Mouse (Mus musculus): ENCODE results near the gene Ggt6.

Gene Ggt6

DNA sequence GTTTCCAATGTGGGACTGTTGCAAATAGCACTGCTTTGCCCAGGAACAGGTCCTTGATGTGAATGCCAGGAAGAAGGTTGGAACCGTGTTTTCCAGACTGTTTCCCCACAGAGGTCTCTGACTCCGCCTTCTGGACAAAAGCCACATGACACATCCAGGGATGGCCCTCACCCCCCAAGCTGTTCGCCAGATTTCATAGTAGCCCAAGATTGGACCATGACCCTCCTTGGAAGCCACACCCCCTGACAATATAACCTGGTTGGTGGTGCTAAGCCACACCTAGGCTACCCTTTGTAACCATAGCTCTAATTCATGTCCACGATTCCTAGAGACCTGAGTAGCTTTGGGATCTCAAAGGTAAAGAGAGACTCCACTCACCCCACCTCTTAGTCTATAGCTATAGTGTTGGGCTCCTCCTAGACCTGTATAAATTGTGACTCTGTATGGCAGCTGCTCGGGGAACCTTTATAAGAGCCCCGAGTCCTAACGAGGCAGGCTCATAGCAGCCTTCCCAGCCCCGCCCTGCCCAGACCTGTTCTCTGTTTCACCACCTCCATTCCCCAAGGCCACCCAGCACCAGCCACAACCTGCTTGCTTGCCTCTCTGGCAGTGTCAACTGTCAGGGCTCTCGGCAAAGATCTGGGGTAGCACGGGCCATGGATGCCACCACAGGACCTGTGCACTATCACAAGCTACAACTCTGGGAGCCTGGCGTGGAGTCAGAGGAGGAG lies at the start of gene Ggt6:
TSS of gene Ggt6 (plus strand) at position 564 of the 731 bp plus-strand sequence.
- DNase-seq (ENCODE audit: low read depth, low spot score) = no peak

DNA sequence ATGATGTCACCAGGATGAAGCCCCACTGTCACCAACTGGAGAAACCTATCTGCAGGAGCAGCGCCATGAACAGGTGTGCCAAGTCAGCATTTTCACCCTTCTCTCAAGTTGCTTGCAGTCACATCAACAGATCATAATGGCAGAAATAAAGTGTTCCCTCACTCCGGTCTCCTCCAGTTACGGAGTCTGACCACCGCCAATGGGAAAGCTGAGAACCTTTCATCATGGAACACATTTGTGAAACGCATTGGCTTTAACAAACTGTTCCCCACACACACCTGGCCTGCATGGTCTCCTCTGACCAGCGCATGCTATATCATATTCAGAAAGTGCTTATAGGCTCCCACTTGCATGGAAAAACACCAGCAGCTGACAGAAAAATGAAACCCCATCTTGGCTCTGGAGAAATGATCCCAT lies 47.2 kb upstream of the Ggt6 start:
- DNase-seq (ENCODE audit: low read depth, low spot score) = no peak

DNA sequence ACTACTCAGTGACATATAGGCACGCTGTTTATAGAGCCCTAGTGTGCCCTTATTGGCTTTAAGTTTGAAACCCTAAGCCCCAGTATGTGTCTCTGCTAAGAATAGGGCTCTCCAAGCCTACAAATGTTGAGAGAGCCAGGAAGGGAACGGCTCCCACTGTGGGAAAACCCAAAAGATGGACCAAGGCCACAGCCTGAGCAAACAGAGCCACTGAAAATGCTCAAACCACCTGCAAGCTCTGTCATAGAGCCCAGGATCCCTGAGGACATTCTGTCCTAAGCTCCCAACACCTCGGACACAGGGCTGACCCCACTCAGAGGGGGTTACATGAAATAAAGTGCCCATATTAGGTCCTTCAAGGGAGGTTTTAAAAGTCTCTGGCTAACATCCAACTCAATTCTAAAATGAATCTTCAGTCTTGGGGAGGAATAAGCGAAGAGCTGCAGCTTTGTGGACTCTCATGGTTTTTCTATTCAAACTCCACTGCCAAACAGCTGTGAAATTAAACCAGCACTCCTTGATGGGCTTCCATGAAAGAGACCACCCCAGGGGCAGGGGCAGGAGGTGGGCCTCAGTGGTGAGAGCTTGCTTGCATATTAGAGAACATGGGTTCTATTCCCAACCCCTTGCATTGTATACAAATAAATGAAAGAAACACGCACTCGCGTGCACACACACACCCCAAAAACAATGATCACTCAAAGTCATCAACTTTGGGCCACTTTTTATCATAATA lies 45.8 kb upstream of the Ggt6 start:
- no peak for DNase-seq (ENCODE audit: low read depth, low spot score)

DNA sequence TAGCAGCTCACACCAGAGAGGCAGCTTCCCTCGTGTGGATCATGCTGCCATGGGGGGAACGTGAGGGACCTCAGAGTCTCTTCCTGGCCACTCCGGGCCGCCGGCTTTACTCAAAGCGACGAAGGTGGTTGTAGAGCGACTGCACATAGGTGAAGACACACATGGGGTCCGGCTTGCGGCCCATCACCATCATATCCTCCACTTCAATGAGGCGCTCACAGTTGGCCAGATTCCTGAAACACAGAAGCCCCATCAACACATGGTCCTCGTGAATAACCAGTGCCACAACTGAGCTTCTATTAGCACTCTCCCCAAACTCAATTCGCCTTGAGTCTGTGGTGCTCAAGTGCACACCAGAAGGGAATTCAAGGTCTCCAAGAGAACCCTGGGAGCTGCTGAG lies 44.1 kb upstream of the Ggt6 start:
- no peak for DNase-seq (ENCODE audit: low read depth, low spot score)

DNA sequence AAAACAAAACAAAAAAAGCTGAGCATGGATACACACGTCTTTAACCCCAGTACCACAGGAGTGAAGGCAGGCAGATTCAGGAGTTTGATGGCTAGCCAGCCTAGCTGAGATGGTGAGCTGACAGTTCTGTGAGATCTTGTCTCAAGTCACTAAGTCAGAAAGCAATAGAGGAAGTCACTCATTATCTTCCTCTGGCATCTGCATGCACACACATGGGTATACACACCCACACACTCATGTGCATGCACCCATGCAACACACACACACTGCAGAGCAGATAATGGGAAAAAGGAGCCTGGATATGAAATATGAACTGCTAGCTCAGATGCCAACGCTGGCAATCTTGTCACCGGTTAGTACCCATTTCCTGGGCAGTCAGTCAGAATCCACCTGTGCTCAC lies 42.1 kb upstream of the Ggt6 start:
- no peak for DNase-seq (ENCODE audit: low read depth, low spot score)

DNA sequence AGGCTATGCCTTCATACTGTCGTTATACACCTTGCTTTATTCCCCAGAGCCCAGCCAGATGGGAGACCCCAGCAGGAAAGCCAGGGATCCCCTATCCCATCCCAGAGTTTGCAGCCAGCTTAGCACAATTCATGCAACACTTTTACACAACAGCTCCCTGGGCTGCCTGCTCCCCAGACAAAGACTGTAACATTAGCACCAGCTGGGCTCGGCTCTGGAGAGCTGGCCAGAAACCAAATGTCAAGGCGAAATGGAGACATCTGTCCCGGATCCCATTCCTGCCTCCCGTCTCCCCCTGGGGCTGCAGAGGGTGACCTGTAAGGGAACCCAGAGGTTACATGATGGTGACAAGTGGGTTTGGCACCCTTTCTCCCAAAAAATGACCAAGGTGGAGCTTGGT lies 41.7 kb upstream of the Ggt6 start:
- no peak for DNase-seq (ENCODE audit: low read depth, low spot score)

DNA sequence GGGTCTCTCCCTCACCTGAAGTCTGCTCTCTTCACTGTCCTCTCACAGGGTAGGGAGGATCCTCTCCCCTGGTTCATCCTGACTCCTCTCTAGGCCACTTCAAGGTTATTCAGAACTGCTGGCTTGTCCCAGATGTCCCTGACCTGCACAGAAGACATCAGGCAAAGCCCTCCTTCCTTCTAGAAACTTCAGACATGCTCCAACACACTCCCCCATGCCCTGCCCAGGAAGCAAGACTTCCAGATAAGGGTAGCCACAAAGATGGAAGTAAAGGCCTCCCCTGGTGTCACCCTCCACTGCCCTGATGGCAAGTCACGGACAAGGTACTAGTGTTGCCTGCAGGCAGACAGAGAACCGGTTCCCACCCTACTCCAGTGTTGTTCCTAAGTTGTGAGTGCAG lies 40.6 kb upstream of the Ggt6 start:
- no peak for DNase-seq (ENCODE audit: low read depth, low spot score)

DNA sequence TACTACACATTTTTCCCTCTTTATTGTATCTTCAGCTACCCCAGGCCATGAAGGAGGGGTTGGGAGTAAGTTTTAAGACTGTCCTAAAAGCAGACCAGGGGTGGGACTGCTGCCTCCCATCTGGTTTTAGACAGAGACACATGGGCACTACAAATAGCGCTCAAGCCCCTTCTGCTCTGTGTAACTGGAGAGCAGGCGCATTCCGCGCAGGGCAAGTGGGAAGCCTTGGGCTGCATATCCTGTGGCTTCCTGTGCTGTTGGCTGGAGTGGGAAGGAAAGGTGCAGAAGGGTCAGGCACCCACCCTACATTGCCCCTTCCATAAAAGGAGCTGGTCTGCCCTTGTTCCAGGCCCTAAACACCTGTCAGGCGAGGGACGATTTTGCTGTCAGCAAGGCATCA lies 39.7 kb upstream of the Ggt6 start:
- DNase-seq (ENCODE audit: low read depth, low spot score) = no peak

DNA sequence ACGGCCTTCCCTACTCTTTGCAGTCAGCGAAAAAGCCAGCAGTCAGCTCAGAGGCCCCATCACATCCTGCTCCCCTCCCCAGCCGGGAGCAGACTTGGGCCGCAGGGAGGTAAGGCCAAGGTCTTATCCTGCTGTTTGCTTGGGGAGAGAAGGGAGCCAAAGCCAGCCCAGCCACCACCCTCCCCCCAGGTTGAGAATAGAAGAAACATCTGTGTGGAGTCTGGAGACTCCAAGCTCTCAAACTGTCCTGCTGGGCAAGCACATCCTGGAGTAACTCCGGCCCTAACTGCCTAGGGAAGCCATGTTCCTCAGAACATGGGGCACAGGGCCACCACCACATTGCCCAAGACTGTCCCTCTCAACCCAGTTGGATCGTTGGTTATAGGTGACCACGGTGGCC lies 38.7 kb upstream of the Ggt6 start:
- DNase-seq (ENCODE audit: low read depth, low spot score) = no peak

DNA sequence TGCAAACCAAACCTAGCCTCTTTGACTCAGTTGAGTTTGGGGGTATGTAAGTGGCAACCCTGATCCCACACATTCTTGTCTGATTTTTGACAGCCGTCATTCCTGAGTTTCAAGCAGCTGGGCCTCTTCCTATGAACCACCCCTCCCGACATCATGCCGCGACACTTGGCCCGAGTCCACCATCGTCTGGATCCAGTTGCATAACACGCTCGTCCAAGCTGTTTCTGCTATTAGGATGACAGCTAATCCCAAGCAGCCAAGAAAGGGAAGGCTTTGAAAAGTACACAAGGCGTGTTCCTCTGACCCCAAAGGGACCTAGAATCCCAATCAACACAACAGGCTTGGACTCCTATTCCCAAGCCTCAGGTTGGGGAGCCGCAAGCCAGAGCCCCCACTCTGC lies 38.3 kb upstream of the Ggt6 start:
- DNase-seq (ENCODE audit: low read depth, low spot score) = no peak

DNA sequence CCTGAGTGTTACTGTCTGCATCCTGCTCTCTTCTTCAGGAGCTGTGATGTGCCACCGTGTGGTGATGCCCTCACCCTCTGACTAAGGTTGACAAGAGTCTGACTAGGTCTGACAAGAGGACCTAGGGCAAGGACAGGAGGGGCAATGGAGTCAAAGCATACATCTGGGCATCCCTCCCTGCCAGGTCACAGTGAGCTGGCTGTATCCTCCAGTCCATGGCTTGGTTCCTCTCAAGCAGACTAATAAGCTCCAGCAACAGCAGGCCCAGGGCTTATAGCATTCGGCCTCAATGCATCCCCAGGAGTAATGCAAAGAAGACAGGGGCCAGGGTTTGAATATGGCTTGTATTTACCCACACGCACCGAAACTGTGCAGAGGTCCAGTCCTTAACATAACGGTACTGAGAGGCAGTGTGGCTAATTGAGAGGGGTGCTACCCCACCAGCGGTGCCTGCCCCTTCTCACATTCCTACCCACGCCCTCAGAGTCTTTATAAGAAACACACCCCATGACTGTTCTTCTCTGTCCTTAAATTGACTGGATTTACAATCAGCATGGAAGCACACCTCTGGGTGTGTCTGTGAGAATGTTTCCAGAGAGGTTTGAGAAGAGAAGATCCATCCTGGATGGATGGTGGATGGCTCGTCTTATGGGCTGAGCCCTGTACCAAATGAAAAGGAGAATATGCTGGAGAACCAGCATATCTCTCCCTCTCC lies 37.4 kb upstream of the Ggt6 start:
- DNase-seq (ENCODE audit: low read depth, low spot score) = no peak

DNA sequence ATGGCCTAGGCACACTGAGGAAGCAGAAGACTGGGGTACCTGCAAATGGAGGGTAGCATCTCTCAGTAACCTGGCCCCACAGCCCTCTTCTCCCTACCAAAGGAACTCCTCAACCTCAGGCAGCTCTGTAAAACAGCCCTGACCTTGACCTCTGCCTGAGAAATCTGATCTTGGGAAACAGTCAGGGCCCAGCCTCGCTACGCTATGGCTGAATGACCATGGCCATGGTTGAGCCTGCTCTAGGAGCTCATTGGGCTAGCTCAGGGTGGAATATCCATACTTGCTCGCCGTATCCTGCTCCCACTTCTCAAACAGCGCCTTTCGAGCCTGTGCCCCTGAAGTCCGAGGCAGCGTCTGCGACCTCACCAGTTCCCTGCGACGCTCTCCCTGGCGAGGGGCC lies 34.3 kb upstream of the Ggt6 start:
- no peak for DNase-seq (ENCODE audit: low read depth, low spot score)

DNA sequence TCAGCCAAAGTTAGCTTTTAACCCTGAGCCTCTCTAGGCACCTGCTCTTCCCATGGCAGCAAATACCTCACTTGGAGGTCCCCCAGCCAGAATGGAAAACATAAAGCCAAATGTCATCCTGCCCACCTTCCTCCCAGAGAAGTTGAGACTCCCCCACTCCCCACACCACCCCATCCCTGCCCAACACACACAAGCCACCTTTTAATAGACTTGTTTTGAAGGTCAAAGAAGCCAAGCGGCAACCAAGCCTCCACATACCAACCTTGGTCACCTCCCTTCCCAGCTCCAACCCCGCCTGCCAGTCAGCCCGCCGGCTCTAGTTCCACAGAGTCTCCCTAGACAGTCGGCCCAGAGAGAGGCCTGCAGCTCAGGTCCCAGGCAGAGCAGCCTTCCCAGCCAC lies 33.3 kb upstream of the Ggt6 start:
- DNase-seq (ENCODE audit: low read depth, low spot score) = no peak

DNA sequence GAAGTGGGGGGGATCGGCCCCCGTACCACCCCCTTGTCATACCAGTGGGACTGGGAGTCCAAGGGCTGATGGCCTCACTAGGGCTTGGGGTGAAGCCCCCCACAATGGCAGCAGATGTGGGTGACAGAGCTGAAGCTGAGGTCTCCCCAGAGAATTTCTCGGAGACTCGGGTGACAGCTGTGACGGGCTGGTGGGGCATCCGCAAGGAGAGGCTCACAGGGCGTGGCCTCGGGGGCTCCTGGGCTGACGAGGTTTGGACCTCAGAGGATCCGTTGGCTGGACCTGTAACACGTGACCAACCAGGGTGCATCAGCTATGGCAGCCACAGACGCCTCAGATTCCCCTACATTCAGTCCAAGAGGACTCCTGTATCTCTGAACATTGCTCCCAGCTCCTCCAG lies 32.4 kb upstream of the Ggt6 start:
- DNase-seq (ENCODE audit: low read depth, low spot score) = no peak

DNA sequence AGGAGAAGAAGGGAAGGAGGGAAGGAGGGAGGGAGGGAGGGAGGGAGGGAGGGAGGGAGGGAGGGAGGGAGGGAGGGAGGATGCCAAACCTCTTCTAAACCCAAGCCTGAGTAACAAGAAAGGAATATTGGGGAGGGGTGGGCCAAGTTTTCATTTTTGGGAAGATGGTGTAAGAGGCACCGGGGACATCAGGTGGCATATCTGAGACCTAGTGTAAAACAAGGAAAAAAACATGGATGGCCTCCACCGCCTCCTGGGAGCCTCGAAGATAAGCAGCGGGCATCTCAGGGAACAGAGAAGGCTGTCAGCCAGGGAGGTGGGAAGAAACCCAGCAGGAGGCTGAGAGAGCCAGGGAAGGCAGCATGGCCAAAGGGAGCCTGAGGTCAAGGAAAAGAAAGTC lies 29.8 kb upstream of the Ggt6 start:
- DNase-seq (ENCODE audit: low read depth, low spot score) = no peak

DNA sequence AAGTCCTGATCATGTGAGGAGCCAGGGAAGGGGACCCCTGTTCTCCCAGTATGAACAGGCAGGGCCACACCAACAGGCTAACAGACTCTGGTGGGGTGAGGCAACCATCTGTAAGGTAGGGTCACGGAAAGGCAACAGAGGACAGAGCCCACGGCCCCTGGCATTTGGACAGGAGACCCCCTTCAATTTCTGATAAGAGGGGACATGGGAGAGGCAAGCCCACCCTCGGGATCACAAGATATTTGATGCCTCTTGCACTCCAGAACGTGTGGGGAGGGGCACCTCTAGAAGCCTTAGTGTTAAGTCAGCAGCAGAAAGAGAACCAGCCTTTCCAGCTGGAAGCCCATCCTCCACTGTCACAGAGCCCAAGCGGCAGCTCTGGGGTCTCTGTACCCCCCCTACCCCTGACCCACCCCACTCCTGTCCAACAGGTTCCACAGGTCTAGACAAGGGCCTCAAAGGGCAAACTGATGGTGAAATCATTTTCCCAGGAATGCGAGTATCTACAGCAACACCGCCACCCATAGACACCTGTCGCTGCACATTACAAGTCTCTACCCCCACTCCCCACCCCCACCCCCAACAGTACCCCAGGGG lies 29.1 kb upstream of the Ggt6 start:
- no peak for DNase-seq (ENCODE audit: low read depth, low spot score)

DNA sequence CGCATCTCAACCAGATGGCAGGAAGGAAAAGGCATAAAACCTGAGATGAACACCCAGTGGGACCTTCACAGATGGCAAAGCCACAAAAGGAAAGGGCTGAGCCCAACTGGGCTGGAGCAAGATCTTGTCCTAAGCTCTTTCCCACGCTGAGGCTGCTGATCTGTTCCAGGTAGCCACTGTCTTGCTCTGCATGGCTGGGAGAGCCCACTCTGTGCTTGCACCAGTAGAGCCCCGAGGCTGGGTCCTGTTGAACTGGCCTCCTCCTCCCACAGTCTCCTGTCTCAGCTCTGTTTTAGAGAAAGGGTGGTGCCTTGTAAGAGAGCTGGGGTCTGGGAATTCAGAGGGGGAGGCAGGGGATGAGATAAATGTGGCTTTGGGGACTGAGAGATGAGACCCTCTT lies 28.2 kb upstream of the Ggt6 start:
- no peak for DNase-seq (ENCODE audit: low read depth, low spot score)

DNA sequence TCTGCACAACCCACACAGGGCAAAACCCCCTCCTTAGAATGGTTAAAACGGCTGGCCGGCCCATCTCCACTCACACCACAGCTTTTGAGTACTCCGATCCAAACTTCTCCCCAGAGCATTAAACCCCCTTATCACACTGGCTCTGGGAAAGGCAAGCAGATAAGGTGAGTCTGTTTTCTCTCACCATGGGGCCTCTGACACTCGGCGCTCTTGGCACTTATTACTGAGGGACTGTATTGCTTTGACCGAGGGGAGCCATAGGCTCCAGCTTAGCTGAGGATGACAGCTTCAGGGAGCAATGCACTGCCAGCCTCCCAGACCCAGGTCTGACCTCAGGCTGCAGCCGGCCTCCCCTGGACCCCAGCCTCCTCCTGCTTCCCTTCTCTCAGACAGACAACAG lies 27.8 kb upstream of the Ggt6 start:
- no peak for DNase-seq (ENCODE audit: low read depth, low spot score)

DNA sequence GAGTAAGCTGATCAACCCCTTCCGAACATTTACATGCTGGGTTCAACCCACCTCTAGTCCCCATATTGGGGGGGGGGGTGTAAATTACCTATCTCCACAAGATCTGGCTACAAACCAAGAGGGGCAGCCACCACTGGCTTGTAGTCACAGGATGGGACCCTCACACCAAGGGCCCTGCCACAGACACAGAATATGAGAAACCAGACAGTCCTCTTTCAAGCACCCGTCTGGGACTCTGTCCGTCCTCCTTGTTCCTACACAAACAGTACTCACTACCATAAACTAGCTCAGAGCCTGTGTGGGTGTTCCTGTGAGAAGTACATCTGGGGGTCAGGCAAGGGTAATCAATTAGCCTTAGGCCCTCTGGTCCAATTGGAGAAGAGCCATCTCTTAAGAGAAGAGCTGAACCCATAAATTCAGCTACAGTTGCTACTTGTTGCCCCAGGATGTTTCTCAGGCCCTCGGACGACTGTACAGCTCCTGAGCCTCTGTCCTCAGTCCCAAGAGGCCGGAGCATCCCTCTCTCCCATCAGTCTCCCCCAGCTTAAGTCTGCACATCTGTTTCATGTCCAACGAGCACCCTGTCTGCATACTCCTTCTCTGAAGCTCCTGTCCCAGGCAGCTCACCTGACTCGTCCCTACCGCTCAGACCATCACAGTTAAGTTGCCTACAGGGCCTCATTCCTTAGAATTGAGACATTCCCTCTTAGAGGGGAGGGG lies 26.7 kb upstream of the Ggt6 start:
- DNase-seq (ENCODE audit: low read depth, low spot score) = no peak

DNA sequence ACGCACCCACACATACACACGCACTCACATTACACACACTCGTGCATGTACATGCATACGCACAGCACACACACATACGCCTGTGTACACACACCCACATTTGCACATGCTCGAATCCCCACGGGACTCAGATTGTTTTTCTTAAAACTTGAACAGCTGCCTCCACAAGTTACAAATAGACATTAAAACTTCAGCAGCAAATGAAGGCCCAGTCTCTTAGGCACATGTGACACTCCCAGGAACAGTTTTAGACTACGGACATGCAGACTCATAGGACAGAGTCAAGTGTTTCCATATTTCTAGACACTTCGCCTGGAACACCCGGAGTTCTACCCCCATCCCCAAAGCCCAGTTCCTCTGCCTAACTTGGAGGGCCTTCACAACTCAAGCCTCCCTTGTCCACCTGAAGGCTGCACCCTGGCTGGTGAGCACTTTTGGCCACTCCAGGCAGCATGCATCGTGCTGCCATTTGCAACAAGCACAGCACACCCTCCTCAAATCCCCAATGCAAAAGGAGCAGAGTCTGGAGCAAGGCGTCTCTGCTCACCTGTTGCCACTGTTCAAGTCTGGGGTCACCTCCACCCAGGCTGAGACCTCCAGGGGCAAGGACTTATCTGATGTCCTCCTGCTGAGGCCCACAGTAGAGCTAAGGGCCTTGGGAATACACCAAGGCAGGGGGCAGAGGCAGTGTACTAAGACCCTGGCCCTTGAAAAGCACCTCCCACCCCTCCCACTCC lies 25.5 kb upstream of the Ggt6 start:
- no peak for DNase-seq (ENCODE audit: low read depth, low spot score)

DNA sequence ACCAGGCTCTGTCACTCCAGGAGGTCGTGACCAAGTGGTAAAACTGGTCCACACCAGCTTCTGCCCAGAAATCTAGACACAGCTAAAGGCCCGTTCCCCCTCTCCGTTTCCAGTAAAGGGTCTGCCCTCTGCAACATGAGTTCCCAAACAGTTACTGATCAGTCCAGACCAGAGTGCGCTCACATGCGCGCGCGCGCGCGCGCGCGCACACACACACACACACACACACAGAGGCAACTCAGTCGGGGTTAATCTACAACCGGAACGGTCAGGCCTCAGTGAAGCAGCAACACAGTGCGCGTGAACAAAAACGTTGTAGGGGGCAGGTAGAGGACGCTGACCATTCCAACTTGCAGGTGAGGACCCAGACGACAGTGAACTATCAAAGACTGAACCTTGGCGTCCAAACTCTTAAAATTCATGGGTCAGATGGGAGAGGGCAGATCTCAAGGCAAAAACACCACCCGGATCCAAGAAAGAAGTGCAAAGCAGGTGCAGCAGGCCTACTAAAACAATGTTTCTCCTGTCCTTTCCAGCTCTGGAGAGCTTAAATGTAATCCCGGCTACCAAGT lies 24.7 kb upstream of the Ggt6 start:
- DNase-seq (ENCODE audit: low read depth, low spot score) = no peak
